Mouse (Mus musculus) spleen, adult 18-20 months (tissue): ENCODE results near the gene Stat5b.

Experiments used
- DNase-seq, 2 experiments: peaks; one replicate each; pipeline ENCODE4 v3.0.0; 2022; ENCODE audit warnings: mixed read lengths in 2 of 2

Stat5b gene

DNA sequence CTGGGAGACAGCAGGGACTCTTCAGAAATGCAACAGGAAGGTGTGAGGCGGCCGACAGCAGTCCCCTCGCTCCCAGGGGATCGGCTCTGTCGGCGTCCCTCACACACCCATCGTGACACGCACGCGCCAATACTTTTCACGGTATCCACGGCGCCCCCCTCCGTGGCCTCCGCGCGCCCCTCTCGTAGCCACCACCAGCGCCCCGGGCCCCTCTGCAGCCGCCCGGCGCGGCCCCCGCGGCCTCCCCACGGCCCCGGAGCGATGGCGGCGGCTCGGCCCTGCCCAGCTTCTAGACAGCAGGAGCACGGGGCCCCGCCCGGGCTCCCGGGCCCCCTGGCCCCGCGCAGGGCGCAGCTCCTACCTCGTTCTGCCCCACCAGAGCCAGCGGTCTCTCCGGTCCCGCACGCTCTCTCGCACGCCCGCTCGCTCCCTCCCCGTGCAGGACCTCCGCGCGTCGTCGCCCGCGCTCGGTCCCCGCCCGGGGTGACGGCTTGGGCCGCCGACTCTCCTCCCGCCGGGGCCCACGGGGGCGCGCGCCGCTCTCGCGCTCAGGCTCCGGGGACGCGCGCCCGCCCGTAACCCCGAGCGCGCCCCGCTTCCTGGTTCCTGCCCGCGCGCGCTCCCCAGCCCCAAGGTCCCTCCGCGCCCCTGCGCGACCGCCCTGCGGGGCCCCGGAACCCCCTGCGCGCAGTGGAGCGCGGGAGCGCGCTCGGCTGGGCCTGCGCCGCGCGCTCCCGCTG, at the start of gene Stat5b:
Gene Stat5b, minus strand, starts transcription at position 687 of the 740 bp plus-strand sequence.
- peak; percentile 76 to 88 for DNase-seq

DNA sequence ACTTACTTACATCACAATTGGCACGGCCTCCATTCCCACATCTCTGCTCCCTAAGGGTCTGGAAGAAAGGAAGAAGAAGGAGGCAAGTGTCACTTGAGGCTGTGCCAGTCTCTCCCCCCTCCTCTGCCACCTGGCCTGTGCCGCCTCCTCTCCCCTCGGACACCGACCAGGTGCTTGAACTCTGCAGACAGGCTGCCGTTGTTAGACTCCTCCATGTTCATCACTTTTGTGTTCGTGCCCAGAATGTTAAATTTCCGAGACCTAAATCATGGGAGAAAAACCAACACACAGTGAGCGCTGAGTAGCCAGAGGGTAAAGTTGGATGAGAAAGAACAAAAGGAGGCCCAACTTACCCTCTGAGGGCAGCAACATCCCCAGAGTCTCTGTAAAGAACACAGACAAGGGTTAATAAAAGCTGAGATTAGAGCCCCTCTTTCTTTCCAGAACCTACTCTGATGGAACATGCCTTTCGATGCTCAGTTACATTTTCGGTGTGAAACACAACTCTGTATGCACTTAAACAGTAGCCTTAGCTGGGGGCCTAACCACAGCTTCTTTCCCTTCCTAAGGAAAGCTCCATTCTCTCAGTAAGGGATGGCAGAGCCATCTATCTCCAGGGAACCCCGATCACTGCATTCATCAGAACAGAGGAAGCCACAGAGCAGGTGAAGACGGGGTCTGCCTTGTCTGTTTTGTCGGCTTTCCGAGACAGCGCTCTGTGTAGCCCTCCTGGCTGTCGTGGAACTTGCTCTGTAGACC, 48.1 kb upstream of the Stat5b start:
- DNase-seq: no peak

DNA sequence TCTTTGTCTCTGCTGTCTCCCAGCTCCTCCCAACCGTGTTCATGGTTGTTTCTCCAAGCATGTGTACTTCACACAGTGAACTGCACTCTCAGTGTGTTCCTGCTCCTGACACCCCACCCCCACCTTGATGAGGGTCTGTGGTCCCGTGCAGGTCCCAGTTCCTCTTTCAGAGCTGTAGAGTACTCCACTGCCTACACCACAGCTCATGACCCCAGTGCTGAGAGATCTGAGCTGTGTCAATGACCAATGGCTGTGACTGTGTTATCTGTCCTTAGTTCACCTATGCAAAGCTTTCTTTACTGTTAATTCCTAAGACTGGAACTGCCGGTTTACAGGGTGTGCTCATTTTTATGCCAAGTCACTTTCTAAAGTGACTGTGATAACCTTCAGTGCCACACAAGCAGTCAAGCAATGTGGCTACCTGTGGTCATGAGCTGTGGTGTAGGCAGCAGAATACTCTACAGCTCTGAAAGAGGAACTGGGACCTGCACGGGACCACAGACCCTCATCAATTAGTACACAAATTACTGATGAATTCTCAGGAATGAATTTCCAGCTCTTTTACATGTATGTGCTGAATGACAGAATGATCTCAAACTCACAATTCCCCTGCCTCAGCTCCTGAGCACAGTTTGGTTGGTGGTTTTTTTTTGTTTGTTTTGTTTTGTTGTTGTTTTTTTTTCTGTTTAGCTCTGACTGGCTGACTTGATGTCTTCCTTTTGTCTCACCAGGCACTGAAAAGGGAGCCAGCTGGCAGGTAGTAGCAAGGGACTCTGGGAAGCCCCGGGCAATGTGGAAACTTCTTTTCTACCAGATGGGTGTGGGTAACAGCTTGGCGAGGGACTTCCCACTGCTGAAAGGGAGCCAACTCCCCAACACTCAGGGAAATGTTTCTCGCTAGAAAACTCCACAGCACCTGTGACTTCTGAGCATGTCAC, 47.0 kb upstream of the Stat5b start:
- no peak for DNase-seq

DNA sequence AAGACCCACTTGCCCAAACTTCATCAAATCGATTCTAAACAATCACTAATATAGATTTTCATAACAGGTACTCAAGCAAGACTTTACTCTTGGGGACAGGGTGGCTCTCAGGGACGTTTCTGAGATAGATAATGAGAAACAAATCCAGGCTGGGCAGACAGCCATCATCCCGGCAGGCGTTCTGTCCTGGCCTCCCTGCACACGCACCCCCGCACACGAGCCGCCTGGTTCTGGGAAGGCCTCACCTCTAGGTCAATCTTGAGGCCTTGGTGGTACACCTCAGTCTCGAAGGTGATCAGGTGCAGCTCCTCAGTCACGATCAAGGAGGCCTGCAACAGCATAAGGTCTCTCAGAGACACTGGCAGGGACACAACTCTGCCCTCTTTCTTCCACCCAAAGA, 45.6 kb upstream of the Stat5b start:
- no peak for DNase-seq

DNA sequence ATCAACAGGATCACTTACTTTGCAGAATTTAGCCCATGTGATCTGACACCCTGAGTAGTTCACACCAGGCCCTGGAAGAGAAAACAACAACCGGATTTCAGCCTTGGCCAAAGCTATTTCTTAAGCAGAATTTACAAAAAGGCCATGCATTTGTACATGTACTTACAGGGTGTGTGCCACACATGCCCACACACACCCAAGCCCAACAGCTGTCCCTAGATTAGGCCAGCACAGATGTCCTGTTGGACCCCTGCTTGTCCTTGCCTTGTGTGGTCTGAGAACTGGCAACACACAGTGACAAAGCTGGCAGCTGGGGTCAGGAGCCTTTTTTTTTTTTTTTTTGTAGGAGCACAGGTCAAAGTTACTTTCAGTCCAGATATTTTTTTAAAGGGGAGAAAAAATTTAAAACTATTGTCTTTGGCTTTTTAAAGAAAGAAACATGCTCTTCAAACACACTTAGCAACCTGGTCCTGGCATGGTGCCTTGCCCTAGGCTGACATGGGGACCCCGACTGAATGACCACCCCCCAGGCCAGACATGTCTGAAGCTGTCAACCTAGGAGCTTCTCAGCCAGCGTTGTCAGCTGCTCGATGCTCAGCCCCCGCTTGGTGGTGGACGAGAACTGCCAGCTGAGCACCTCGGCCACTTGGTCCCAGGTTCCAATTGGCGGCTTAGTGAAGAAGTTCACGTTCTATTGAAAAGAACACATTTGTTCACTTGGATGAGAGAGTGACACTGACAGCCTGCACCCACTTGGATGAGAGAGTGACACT, 43.8 kb upstream of the Stat5b start:
- DNase-seq: no peak

DNA sequence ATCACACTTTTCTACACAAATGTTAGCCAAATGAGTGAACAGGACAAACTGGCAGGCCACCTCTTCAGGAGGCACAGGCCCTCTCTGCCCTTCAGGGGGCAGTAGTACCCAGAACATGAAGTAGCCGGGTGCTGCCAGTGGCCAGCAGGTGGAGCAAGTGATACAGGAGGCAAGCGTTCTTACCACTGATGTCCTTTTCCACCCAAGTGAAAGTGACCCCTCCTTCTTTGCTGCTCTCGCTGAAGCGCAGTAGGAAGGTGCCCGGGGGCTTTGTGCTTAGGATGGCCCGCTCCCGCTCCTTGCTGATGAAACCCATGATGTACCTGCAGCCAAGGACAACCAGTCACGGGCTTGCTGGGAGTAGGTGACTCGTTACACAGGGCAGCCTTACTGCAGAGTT, 43.0 kb upstream of the Stat5b start:
- peak; percentile 76 to 86 for DNase-seq

DNA sequence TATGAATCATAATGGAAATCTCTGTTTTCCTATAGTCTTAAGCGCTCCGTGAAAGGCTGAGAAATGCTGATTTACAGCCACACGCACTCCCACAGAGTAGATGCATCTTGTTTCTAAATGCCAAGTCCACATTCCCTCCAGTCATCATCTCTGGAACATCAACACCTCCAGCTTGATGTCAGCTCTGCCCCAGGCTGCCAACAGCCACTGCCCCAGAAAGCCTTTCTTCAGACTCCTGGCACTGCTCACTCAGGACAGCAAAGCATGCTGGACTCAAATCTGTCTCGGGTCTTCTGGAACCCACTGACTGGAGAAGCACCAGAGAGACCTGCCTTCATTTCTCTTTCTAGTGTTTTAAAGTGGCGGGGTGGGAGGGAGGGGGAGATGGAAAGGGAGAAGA, 41.9 kb upstream of the Stat5b start:
- DNase-seq: no peak

GRCm38 (mm10) chr11:100891256-100892123, 41.0 kb upstream of the Stat5b start:
- no peak for DNase-seq

GRCm38 (mm10) chr11:100890481-100890880, 40.0 kb upstream of the Stat5b start:
- DNase-seq: no peak

DNA sequence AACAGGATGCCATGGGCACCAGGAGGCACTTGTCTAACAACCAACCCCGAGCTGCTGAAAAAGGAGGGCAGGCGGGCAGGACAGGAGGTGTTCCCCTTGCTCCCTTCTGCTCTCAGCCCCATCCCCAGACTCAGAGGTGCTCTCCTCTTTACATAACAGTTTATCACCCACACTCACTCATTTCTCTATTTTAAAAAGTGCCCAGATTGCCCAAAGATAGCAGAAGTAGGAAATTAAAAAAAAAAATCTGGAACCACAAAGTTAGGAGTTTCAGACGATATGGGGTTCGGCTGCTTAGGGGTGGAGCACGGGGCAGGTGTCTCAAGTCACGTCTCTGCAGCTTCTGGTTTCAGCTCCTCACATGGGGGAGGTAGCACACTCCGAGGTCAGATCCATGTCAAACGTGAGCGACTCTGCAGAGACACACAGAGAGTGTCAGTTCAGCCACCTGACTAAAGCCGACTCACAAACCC, 37.9 kb upstream of the Stat5b start:
- no peak for DNase-seq

GRCm38 (mm10) chr11:100887764-100888163, 37.2 kb upstream of the Stat5b start:
- DNase-seq: no peak

DNA sequence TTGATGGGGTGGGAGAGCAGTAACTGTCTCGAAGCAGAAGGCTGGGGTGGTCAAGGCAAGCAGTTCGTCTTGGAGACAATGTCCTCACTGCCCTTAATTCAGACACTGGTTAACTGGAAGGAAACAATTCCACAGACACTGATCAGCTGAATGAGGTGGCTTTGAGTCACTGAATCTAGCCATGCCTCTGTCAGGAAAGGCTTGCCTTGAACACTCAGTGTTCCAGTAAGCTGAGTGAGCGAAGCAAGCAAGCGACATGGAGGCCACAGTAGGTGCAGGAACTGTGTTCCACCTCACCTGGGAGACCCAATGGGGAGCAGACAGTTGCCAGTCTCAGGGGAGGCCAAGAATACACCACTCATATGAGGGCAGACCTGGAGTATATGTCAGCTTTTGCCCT, 36.7 kb upstream of the Stat5b start:
- DNase-seq: no peak

DNA sequence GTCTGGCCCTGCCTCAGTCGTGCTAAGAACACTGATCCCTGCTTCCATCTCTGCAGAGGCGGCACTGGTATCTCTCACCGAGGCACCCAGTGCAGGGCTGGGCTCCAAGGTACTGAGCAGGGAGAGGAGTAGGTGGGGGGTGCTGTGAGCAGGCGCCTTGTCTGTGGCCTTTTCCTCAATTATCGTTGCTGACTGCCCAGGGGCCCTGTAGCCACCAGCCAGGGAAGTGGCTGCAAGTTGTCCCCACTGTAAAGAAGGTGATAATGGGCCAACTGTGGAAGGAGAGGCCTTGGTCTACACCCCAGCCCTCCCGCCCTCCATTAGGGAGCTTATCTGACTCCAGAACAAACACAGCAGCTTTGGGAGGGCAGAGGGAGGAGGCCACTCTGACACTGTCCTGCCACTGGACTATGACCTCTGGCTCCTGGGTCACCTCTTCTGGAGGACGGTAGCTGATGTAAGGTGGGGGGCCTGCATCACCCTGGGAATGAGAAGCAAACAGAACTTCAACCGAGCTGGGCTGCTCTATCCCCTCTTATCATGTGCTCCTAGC, 35.7 kb upstream of the Stat5b start:
- no peak for DNase-seq

DNA sequence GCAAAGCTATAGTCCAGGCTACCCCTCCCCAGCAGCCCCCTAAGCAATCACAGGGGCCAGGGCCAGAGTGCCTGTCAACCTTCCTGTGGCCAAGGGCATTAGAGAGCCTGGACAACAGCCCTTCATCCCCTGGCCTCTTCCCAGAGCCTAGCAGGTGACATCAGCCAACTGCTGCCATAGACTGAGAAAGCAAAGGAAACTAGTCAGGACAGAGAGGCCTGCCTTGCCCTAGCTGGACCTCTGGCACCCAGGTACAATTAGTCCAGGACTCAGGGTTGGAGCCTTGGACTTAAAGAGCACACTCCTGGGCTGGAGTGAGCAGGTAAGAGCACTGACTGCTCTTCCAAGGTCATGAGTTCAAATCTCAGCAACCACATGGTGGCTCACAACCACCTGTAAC, 34.9 kb upstream of the Stat5b start:
- DNase-seq: no peak

DNA sequence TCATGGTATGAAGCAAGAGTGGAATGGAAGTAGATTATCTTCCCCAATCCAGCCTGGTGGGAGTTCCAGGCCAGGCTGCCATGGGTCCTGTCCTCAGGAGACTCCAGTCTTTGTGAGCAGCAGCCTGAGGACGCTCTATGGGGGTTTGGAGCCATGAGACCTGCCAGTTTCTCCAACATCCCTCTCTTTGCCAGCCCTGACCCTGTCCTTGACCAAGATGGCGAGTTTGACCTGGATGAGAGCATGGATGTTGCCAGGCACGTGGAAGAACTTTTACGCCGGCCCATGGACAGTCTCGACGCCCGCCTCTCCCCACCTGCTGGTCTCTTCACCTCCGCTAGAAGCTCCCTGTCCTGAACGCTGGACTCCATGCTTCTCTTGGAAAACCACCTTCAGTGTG, 33.1 kb upstream of the Stat5b start:
- DNase-seq: no peak

- DNase-seq: no peak
These were observed 29.0 kb upstream of the Stat5b start for GRCm38 (mm10) chr11:100879321-100880078.

DNA sequence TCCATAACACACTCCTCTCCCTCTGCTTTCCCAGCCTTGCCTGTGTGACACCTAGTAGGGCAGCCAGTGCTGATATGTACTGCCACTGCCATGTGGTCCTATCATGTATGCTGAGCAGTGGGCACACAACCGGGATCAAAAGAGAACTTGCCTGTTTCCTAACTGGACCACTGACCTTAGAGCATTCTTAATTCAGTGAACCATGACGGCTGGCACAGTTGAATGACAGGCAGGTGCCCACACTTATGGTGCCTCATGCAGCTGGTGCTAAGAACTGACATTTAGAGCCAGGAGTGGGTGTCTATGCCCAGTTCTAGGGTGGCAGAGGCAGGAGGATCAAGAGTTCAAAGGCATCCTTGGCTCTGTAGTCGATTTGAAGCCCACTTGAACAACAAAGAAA, 25.2 kb upstream of the Stat5b start:
- no peak for DNase-seq

DNA sequence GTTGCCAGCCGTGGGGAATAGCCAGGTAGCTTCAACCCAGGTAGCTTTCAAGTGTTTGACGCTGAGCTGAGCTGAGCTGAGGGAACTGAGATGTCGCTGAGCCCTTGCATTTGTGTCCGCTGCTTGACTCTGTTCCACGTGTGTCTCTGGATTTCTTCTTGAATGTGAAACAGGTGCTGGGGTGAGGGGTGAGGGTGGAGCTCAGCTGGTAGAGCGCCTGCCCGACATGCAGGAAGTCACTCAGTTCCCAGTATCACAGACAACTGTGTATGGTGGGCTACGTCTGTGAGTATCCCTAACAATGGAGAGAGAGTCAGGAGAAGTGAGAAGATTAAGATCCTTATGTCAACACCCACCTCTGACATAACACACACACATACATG, 20.4 kb upstream of the Stat5b start:
- DNase-seq: no peak

DNA sequence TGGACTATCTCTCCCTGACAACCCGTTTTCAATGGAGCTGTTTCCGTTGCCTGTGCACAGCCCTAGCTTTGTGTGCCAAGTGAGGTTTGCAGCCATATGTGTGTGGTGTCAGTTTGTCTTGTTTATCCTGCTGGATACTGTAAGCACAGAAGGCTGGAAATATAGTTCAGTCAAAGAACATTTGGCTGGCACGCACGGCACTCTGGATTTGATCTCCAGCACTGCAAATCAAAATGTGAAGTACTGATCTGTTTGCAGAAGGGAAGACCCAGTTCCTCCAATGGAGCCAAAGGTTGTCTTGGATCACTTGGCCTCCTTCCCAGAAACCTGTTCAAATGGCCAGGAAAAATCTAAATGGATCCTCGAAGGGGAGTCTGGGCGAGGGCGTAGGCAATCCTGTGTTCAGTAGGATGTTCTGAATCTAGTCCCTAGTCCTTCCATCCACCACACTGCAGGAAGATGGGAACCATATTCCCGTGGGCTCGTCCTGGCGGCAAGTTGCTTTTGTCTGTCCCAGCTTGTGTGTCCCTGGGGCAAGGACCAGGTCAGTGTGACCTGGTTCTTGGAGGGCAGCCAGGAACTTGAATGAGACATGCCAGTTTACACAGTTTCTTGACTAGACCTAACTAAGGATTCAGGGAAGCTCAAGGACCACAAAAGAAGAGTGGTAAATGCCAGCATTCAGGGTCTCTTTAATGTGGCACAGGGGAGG, 19.9 kb upstream of the Stat5b start:
- no peak for DNase-seq

GRCm38 (mm10) chr11:100865618-100866017, 15.1 kb upstream of the Stat5b start:
- DNase-seq: no peak
